Mouse (Mus musculus) embryonic stem cell, embryonic (primary cell): Measurements from ENCODE around the gene Nfkb2.

ENCODE experiments used
- CTCF ChIA-PET, 4 experiments: fragments of 300-600 bp in 2 of 4; fragments of 350-600 bp in 2 of 4; sonication (Branson Sonifier 250); formaldehyde crosslinking; loops; one replicate each; lab custom pipeline; 2022; ENCODE audit warnings: inconsistent platforms in 2 of 4; lab: Charles Lee
- POLR2A ChIA-PET, 4 experiments: fragments of 300-600 bp in 2 of 4; fragments of 350-600 bp in 2 of 4; sonication (Branson Sonifier 250); formaldehyde crosslinking; loops; one replicate each; lab custom pipeline; 2022; ENCODE audit warnings: antibody characterized with exemption in 4 of 4, inconsistent platforms in 1 of 4; lab: Charles Lee

Nfkb2 gene

GRCm38 (mm10) chr19:46304216-46304841 is at the start of gene Nfkb2:
Nfkb2 (plus strand) TSS chr19:46304320.
- CTCF ChIA-PET = interaction anchor here (0.5 to 2.1 kb wide), 61 partner anchors 10 to 769 kb away, joined by 3 to 18 read pairs (median 4); partner anchors contain the start of genes Elovl3 (in 2 of the 4), Fbxl15 (in 2 of the 4), Gbf1 (in 2 of the 4) and Actr1a (in 1 of the 4)
- POLR2A ChIA-PET = interaction anchor here in 3 of 4 experiments (0.9 to 3.2 kb wide), 26 partner anchors 11 to 267 kb away, joined by 3 to 16 read pairs (median 4); partner anchors contain the start of genes Fbxl15 (in 3 of the 3), Gbf1 (in 1 of the 3), Nolc1 (in 1 of the 3) and Pitx3 (in 1 of the 3)

GRCm38 (mm10) chr19:46264762-46265161 is 39.4 kb upstream of the Nfkb2 start:
- POLR2A ChIA-PET = interaction anchor here in 2 of 4 experiments (1.2 to 2.1 kb wide), 3 partner anchors 11 to 112 kb away, joined by 4 to 6 read pairs (median 4); partner anchors contain the start of genes Gbf1 (in 1 of the 2) and Nfkb2 (in 1 of the 2)
- CTCF ChIA-PET = interaction anchor here in 3 of 4 experiments (0.9 to 1.3 kb wide), 4 partner anchors 10 to 18 kb away, joined by 3 to 4 read pairs (median 4); no protein-coding TSS in a partner anchor

- ChIA-PET POLR2A (interaction anchor here in 2 of 4 experiments (0.8 to 1.8 kb wide), 9 partner anchors 10 to 199 kb away, joined by 3 to 8 read pairs (median 3); partner anchors contain the start of genes Nolc1 (in 1 of the 2) and Sufu (in 1 of the 2)), CTCF (interaction anchor here (0.5 to 4.8 kb wide), 47 partner anchors 9 to 433 kb away, joined by 3 to 66 read pairs (median 4); partner anchors contain the start of genes Elovl3 (in 2 of the 4), Nfkb2 (in 2 of the 4), Actr1a (in 1 of the 4) and Fbxl15 (in 1 of the 4))
These were observed 28.8 kb upstream of the Nfkb2 start for GRCm38 (mm10) chr19:46275307-46275706.

GRCm38 (mm10) chr19:46282081-46282849 is 21.9 kb upstream of the Nfkb2 start:
- ChIA-PET POLR2A (interaction anchor here in 3 of 4 experiments (0.7 to 1.3 kb wide), 8 partner anchors 20 to 147 kb away, joined by 3 read pairs; partner anchors contain the start of gene Nfkb2 (in 1 of the 3)), CTCF (interaction anchor here (0.5 to 2.8 kb wide), 36 partner anchors 8 to 412 kb away, joined by 3 to 32 read pairs (median 4); partner anchors contain the start of genes Nfkb2 (in 2 of the 4), Elovl3 (in 1 of the 4), Fbxl15 (in 1 of the 4) and Gbf1 (in 1 of the 4))

- POLR2A ChIA-PET = interaction anchor here in 1 of 4 experiments (1.1 to 1.3 kb wide), 2 partner anchors 16 to 28 kb away, joined by 3 to 4 read pairs; no protein-coding TSS in a partner anchor
These were observed 19.4 kb upstream of the Nfkb2 start for GRCm38 (mm10) chr19:46284686-46285085.

GRCm38 (mm10) chr19:46285631-46286030 is 18.5 kb upstream of the Nfkb2 start:
- POLR2A ChIA-PET = interaction anchor here in 1 of 4 experiments (0.8 to 1.4 kb wide), 4 partner anchors 11 to 128 kb away, joined by 3 read pairs; no protein-coding TSS in a partner anchor
- CTCF ChIA-PET = interaction anchor here (0.6 to 1.6 kb wide), 6 partner anchors 18 to 214 kb away, joined by 3 to 12 read pairs (median 4); partner anchors contain the start of gene Nfkb2 (in 2 of the 4)

More at GRCm38 (mm10) chr19:46284686-46285085, 19.4 kb upstream of the Nfkb2 start:
- CTCF ChIA-PET = interaction anchor here in 2 of 4 experiments (0.8 to 1.6 kb wide), 4 partner anchors 9 to 149 kb away, joined by 3 to 5 read pairs (median 4); partner anchors contain the start of gene Nfkb2 (in 1 of the 2)

- POLR2A ChIA-PET = interaction anchor here in 1 of 4 experiments (1.2 to 1.4 kb wide), 2 partner anchors 39 to 129 kb away, joined by 3 read pairs; no protein-coding TSS in a partner anchor
These were observed 18.1 kb upstream of the Nfkb2 start for GRCm38 (mm10) chr19:46286047-46286446.

GRCm38 (mm10) chr19:46286926-46287325 is 17.2 kb upstream of the Nfkb2 start:
- ChIA-PET POLR2A (interaction anchor here in 1 of 4 experiments (1.2 kb wide), 1 partner anchor 130 kb away, joined by 3 read pairs; no protein-coding TSS in a partner anchor), CTCF (interaction anchor here (0.6 to 2.2 kb wide), 5 partner anchors 12 to 152 kb away, joined by 3 to 10 read pairs (median 4); no protein-coding TSS in a partner anchor)

More at GRCm38 (mm10) chr19:46286047-46286446, 18.1 kb upstream of the Nfkb2 start:
- CTCF ChIA-PET = interaction anchor here (0.6 to 1.6 kb wide), 5 partner anchors 18 to 214 kb away, joined by 3 to 12 read pairs (median 5); partner anchors contain the start of gene Nfkb2 (in 2 of the 4)

GRCm38 (mm10) chr19:46287566-46287965 is 16.6 kb upstream of the Nfkb2 start:
- POLR2A ChIA-PET = no interaction called here
- CTCF ChIA-PET = interaction anchor here in 3 of 4 experiments (0.8 to 2.2 kb wide), 5 partner anchors 13 to 152 kb away, joined by 3 to 10 read pairs (median 3); no protein-coding TSS in a partner anchor

- ChIA-PET POLR2A (interaction anchor here in 1 of 4 experiments (0.9 kb wide), 1 partner anchor 80 kb away, joined by 3 read pairs; no protein-coding TSS in a partner anchor), CTCF (interaction anchor here in 1 of 4 experiments (0.9 to 1.4 kb wide), 2 partner anchors 36 to 470 kb away, joined by 3 read pairs; no protein-coding TSS in a partner anchor)
These were observed 13.5 kb upstream of the Nfkb2 start for GRCm38 (mm10) chr19:46290535-46291105.

- ChIA-PET POLR2A (interaction anchor here in 1 of 4 experiments (0.6 to 1.1 kb wide), 2 partner anchors 33 to 98 kb away, joined by 3 read pairs; no protein-coding TSS in a partner anchor), CTCF (no interaction called here)
These were observed 7.2 kb upstream of the Nfkb2 start for GRCm38 (mm10) chr19:46296938-46297337.

GRCm38 (mm10) chr19:46300294-46301045 is 3.6 kb upstream of the Nfkb2 start:
- POLR2A ChIA-PET = interaction anchor here in 2 of 4 experiments (0.7 to 1.4 kb wide), 3 partner anchors 17 to 26 kb away, joined by 3 to 5 read pairs (median 5); no protein-coding TSS in a partner anchor
- CTCF ChIA-PET = interaction anchor here in 1 of 4 experiments (0.6 kb wide), 1 partner anchor 667 kb away, joined by 4 read pairs; no protein-coding TSS in a partner anchor

GRCm38 (mm10) chr19:46302551-46302950 is 1.6 kb upstream of the Nfkb2 start:
- CTCF ChIA-PET = interaction anchor here in 3 of 4 experiments (0.6 to 1.6 kb wide), 3 partner anchors 87 to 835 kb away, joined by 3 read pairs; partner anchors contain the start of gene Calhm2 (in 1 of the 3)
- POLR2A ChIA-PET = interaction anchor here in 1 of 4 experiments (1.1 kb wide), 1 partner anchor 12 kb away, joined by 4 read pairs; no protein-coding TSS in a partner anchor

- POLR2A ChIA-PET = interaction anchor here in 3 of 4 experiments (0.5 to 3.2 kb wide), 24 partner anchors 8 to 257 kb away, joined by 3 to 16 read pairs (median 5); partner anchors contain the start of genes Fbxl15 (in 3 of the 3), Gbf1 (in 1 of the 3), Pitx3 (in 1 of the 3) and Sufu (in 1 of the 3)
- CTCF ChIA-PET = interaction anchor here (0.6 to 2.1 kb wide), 57 partner anchors 11 to 834 kb away, joined by 3 to 18 read pairs (median 4); partner anchors contain the start of genes Elovl3 (in 2 of the 4), Fbxl15 (in 2 of the 4), Gbf1 (in 2 of the 4) and Actr1a (in 1 of the 4)
These were observed 587 bp upstream of the Nfkb2 start for GRCm38 (mm10) chr19:46303251-46304215.
